Mouse (Mus musculus) 3T3-L1 (cell line): ENCODE results near the gene Fbll1.

Experiments
- DNase-seq: peaks from one replicate; pipeline ENCODE4 v3.0.0-alpha.2; 2015; ENCODE audit warnings: low read depth, low spot score

Gene Fbll1

GRCm38 (mm10) chr11:35783038-35783437 lies 15.6 kb downstream of the Fbll1 start:
- no peak for DNase-seq

GRCm38 (mm10) chr11:35782444-35782843 lies 16.2 kb downstream of the Fbll1 start:
- DNase-seq, result no peak

GRCm38 (mm10) chr11:35780336-35780735 lies 18.3 kb downstream of the Fbll1 start:
- no peak for DNase-seq

- peak; percentile 29 for DNase-seq
Measured at GRCm38 (mm10) chr11:35776452-35776851, 22.2 kb downstream of the Fbll1 start.

- DNase-seq, result no peak
Measured at GRCm38 (mm10) chr11:35775606-35776005, 23.1 kb downstream of the Fbll1 start.

DNA sequence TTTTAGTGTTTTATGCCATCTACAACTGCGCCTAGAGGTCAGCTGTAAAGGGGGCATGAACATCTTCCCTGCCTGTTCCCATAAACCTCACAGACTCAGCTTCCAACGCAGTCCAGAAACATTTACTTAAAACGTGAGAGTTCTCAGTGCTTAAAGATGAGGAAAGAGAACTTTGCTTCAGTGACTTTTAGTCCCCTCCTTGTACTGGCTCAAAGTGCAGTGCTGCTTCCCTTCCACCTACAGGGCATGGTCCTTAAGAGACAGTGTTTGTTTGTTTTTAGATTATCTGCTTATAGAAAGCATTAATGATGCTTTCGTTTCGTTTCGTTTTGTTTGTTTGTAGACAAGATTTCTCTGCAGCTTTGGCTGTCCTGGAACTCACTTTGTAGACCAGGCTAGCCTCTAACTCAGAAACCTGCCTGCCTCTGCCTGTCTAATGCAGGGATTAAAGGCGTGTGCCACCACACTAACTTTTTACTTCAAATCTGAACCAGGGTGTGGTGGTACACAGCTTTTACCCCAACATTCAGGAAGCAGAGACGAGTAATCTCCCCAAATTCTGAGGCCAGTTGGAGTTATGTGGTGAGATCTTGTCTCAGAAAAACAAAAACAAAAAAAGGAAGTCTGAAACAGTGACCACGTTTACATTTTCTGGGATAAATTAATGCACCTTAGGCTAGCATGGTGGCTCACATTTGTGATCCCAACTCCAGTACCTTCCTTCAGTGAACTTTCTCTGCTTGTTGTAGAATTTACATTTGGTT lies 27.8 kb downstream of the Fbll1 start:
- peak; percentile 16 for DNase-seq

- DNase-seq, result peak; percentile 65
Measured at GRCm38 (mm10) chr11:35769746-35770437, 28.8 kb downstream of the Fbll1 start.

GRCm38 (mm10) chr11:35769188-35769745 lies 29.4 kb downstream of the Fbll1 start, which contains the start of gene Pank3:
TSS of gene Pank3 (plus strand) at chr11:35769484.
- DNase-seq, result peak; percentile 99

- DNase-seq, result peak; percentile 51
Measured at GRCm38 (mm10) chr11:35766845-35767244, 31.8 kb downstream of the Fbll1 start.

DNA sequence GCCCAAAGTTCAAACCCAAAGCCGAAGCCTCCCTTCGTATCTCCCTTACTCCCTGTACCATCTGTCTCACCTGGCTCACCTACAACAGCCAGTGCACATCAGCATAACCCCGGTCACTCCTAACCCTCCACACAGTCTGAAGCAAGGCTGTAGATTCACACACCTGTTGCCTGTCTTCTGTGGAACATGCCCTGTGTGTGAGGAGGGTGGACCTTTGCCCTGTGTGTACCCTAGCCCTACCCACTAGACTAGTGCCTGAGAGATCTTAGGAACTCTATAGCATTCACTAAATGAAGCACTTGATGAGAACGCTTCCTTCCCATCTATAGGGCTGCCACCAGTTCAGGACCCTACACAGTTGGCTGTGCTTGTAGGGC lies 38.1 kb downstream of the Fbll1 start:
- DNase-seq, result no peak

DNA sequence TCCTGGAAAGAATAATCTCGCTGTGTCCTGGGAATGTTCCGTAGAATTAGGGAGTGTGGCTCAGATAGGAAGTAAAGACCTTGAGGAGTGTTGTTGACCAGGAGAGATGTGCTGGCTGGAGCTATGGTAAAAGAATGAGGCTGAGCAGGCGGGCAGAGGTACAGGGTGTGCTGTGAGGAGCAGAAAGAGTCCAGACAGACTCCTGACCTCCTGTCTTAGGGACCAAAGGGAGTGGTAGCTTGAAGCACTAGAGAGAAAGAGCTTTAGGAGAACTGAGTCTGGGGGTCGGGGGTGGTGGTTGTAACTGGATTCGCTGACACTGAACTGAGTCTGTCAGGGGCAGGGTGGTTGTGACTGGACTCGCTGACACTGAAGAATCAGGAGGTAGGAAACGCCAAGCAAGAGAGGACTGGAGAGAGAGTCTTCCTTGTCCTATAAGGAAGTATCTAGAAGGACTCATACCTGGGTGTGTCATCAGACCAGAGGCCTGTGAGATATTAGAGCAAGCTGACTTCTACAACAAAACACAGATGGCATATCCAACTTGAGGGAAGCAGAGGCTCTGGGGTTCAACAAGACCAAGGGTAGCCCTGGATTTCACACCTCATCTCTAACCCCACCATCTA lies 38.6 kb downstream of the Fbll1 start:
- no peak for DNase-seq

DNA sequence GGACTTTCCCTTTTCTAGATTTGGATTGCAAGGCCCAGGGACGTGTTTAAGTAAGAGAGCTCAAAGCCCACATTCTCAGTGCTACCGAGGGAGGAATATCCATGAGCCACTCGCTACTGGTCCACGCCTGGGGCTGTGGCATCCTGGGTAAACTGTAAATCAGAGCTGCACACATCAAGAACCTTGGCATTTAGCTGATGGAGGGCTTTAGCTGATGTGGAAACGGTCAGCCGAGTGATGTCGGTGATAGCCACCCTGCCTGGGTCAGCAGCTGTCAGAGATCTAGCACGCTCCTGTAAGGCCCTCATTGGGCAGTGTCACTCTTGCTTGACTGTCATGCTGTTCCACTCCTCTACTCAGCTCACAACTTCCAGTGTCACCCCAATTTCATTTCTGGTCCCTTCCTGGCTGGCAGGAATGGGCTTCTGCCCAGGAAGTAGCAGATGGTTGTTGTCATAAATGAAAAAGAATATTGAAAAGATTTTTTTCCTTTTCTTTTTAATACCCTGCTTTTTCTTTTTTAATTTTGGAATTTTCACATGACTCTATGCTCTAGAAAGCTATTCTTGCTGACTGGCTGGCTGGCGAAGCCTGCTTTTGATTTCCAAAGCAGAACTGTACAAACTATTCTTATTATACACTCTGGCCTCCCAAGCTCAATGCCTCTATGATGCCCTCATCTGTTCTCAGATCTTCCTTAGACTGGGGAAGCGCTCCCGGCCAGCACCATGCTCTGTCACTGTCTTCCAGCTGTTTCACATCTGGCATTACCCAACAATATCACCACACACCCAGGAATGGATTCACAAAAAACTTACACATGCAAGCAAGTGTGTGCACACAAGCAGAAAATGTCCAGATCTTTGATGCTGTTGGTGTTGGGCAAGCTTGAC lies 42.0 kb downstream of the Fbll1 start:
- DNase-seq, result no peak

GRCm38 (mm10) chr11:35755546-35755945 lies 43.1 kb downstream of the Fbll1 start:
- DNase-seq, result no peak

GRCm38 (mm10) chr11:35754906-35755418 lies 43.7 kb downstream of the Fbll1 start:
- no peak for DNase-seq

DNA sequence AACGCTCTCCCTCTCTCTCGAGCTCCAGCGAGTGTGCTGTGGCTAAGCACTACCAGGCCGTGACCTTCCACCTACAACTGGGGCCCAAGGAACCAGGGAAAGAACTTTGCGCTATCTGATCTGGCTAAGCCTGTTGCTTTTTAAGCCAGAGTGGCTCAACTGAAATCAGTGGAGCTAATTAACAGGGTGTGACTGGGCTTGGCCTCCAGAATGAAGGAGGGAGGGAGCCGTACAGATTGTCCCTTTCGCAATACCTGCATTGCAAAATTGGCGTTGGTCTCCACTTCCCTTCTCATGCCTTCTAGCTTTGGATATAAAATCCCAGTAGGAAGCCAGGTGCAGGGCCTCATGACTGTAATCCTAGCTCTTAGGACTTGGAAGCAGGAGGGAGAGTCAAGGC lies 48.1 kb downstream of the Fbll1 start:
- peak; percentile 29 for DNase-seq
